15 mouse cellular contexts compared by ENCODE assay signal in genomic region chr3:6957681-6958080, GRCm38 (mm10).
"Had no signal": no experiment of that assay in that cellular context is flagged by ENCODE, and none has a peak within 500 bp of the region (broad histone marks: within the 10 kb centered on the region; RNA-seq: fewer than 3 reads in every experiment).

No protein-coding gene starts in this region.

- DNase-seq: gastrocnemius, postnatal 14 days; gastrocnemius, postnatal 36 days; heart, adult 11 months; heart, adult 2 months; heart, postnatal 14 days; heart, postnatal 36 days; kidney, adult 11 months; kidney, adult 8-10 months; kidney, postnatal 10 days; kidney, postnatal 25 days; layer of hippocampus, adult 9-11 months; layer of hippocampus, postnatal 36 days; liver; liver, embryonic 13.5 days; liver, postnatal 0 days had no signal
